In the genomic region with DNA sequence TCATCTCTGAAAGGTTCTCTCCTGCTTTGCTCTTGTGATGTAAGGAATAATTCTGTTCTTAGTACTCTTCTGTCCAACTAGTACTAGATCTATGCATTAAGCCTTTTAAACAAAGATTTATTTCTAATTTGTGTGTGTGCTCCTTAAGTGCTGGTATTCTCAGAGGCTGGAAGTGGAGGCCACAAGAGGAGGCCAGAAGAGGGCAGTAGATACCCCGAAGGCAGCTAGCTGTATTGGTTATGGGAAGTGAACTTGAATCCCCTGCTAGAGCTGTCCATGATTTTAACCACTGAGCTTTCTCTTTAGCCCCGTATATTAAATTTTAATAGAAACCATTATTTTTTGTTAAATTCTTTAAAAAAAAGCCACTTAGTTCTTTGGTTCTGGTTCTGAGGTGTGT, we compare ENCODE assay signal across 10 mouse cellular contexts. TPM values are rescaled to one million over a fixed set of nuclear protein-coding genes. Genes with fewer than 3 reads are reported as not detected.
DNase-seq lines count a peak whose midpoint lies in the region; ATAC-seq lines count a peak whose summit lies in the region.
"Had no signal": no experiment of that assay in that cellular context is flagged by ENCODE, and none has a peak within 500 bp of the region (broad histone marks: within the 10 kb centered on the region; RNA-seq: fewer than 3 reads in every experiment).

No protein-coding gene starts in this region.

- intact Hi-C loops in heart, postnatal 25 days (cut with DNase I), result no loop called here

- peak; percentile 42 for ATAC-seq in CD4-positive, CD25-positive, alpha-beta regulatory T cell, adult 4 months
- ATAC-seq in megakaryocyte, adult 5-6 weeks (ENCODE audit: poor library complexity, severe bottlenecking), result peak; percentile 59; the same call in 1 of the 2 replicates

- peak; percentile 23 for DNase-seq in layer of hippocampus, adult 11-12 months (ENCODE audit: low spot score)
- no peak for DNase-seq in layer of hippocampus, adult 9-10 months (ENCODE audit: low spot score)
- DNase-seq in T-cell, adult 2 months (ENCODE audit: low spot score), result peak; percentile 21
- no peak for DNase-seq in right cerebral cortex, adult 18-20 months
- no peak for DNase-seq in urinary bladder, postnatal 36 days (ENCODE audit: low spot score in 2 of 2)
- no peak for DNase-seq in heart, postnatal 25 days (ENCODE audit: low spot score)

RNA-seq across cellular contexts. Expression of a gene that starts 5.8 kb away (rescaled TPM):
- 1 to 10 TPM; 5.1 to 8.6 TPM for polyA plus RNA-seq in CD4-positive, CD25-positive, alpha-beta regulatory T cell, adult 4 months (2017; shearing (Covaris generic))
- 22.0 and 22.7 TPM in 2 replicates for total RNA-seq in megakaryocyte, adult 5-6 weeks (2015)
- 18.7 and 19.6 TPM in 2 replicates for total RNA-seq in megakaryocyte, adult 5-6 weeks (2017)
- total RNA-seq in heart, postnatal 25 days (2021), result 10 to 100 TPM; 28.5 to 28.8 TPM

RNA-seq across cellular contexts. Expression of a gene that starts 34.3 kb away (rescaled TPM):
- not detected for polyA plus RNA-seq in CD4-positive, CD25-positive, alpha-beta regulatory T cell, adult 4 months (2017; shearing (Covaris generic))
- not detected in 2 replicates for total RNA-seq in megakaryocyte, adult 5-6 weeks (2015)
- not detected in 2 replicates for total RNA-seq in megakaryocyte, adult 5-6 weeks (2017)
- total RNA-seq in heart, postnatal 25 days (2021), result under 1 TPM; 0.21 to 0.31 TPM
- polyA plus RNA-seq: hindbrain, embryonic 13.5 days; limb, embryonic 15.5 days had no signal

RNA-seq across cellular contexts. Expression of a gene that starts 41.2 kb away (rescaled TPM):
- 1 to 10 TPM; 6.6 to 8.9 TPM for polyA plus RNA-seq in CD4-positive, CD25-positive, alpha-beta regulatory T cell, adult 4 months (2017; shearing (Covaris generic))
- 15.8 and 17.0 TPM in 2 replicates for total RNA-seq in megakaryocyte, adult 5-6 weeks (2015)
- 17.4 and 19.8 TPM in 2 replicates for total RNA-seq in megakaryocyte, adult 5-6 weeks (2017)
- total RNA-seq in heart, postnatal 25 days (2021), result 10 to 100 TPM; 12.5 to 15.0 TPM

Comparison
In these comparisons a context has a peak if more than half of its experiments do, and no peak if none do; other contexts are left out.
1. DNase-seq: peak in layer of hippocampus, adult 11-12 months (single experiment) and T-cell, adult 2 months (single experiment); none in layer of hippocampus, adult 9-10 months (single experiment), right cerebral cortex, adult 18-20 months (single experiment), urinary bladder, postnatal 36 days (0 of 2) and heart, postnatal 25 days (single experiment).